Mouse (Mus musculus) C2C12 (cell line): ENCODE measurements around the gene Zfp518a.

Experiments used
- CEBPB ChIP-seq: IDR thresholded peaks from one replicate; pipeline ENCODE4 v1.6.1; 2011; ENCODE audit warnings: low read depth, mild to moderate bottlenecking, control low read depth, moderate library complexity
- CTCF ChIP-seq: IDR thresholded peaks from one replicate; pipeline ENCODE4 v1.5.1; 2011; ENCODE audit not compliant: control insufficient read depth, insufficient read depth, insufficient read length
- FOSL1 ChIP-seq: IDR thresholded peaks from one replicate; pipeline ENCODE4 v1.8.0; 2011; ENCODE audit warnings: mild to moderate bottlenecking, low read length; ENCODE audit not compliant: poor library complexity, insufficient read depth, severe bottlenecking
- MAX ChIP-seq: IDR thresholded peaks from one replicate; pipeline ENCODE4 v1.6.1; 2011; ENCODE audit warnings: mild to moderate bottlenecking, control low read depth
- MYOD1 ChIP-seq: IDR thresholded peaks from one replicate; pipeline ENCODE4 v1.6.1; 2011; ENCODE audit warnings: low read depth; ENCODE audit not compliant: control insufficient read depth, insufficient read length
- MYOG ChIP-seq: IDR thresholded peaks from one replicate; pipeline ENCODE4 v1.6.1; 2011; ENCODE audit not compliant: control insufficient read depth, insufficient read length; ENCODE audit errors: extremely low read depth
- USF1 ChIP-seq: IDR thresholded peaks from one replicate; pipeline ENCODE4 v1.6.1; 2011; ENCODE audit warnings: low read depth, mild to moderate bottlenecking, control low read depth, moderate library complexity

DNA sequence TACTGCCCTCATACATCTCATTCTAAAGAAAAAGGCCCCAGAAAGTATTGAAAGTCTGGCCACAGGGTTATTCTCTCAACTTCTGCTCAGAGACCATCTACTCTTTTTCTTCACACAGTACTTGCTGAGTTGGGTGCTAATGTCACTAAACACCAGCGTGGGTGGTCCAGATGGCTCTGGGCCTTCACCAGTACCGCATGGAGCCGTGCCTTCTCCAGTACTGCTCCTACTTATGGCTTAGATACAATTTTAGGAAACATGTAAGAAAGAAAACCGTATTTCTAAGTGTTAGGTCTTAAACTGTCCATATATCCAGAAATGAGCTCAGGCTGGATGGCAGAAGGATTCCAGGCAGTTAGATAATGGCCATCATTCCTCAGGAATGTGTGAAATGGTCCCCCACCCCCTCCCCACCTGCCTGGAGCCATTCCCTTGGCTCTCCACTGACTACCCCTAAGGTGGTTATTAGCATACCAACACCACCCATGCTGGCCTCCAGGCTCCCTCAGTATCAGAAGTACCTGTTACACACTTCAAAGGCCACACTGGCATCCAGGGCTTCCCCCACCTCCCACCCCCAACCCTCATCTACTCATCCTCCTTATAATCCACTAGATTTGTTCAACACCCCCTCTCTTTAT lies 52.6 kb downstream of the Zfp518a start:
- TF ChIP-seq MAX (no peak), MYOG (no peak), CTCF (no peak), USF1 (no peak), MYOD1 (no peak), CEBPB (no peak), FOSL1 (no peak)
